Mouse (Mus musculus) T-helper 2 cell (primary cell): Measurements from ENCODE around the gene Scarb2.
"Not testable (repeated sequence)": the region's sequence is repeated elsewhere in the genome, so short reads cannot be mapped to it uniquely, and the experiment has no call there.

Source experiments
- in situ Hi-C: fragments of 300-600 bp; cut with MboI, MseI; formaldehyde crosslinking; loops from one replicate; pipeline ENCODE4 v1.15.1; 2025; ENCODE audit warnings: high pct_unique_total_duplicates

Scarb2 gene

DNA sequence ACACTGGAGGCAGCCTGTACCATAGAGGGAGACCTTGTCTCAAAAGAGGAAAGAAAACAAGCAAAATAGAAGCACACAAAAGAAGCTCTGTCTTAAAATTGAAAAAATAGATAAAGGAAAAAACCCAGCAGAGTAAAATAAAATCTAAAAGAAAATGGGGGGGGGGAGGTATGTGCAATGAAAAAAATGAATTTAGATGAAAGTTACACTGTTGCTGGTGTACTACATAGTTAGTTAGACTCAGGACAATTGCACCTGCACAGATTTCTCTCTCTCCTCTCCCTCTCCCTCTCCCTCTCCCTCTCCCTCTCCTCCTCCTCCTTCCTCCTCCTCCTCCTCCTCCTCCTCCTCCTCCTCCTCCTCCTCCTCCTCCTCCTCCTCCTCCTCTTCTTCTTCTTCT is at the start of gene Scarb2:
TSS of gene Scarb2 (minus strand) at position 101 of the 400 bp plus-strand sequence.
- in situ Hi-C loops: loop anchor here (5.0 kb wide), 2 partner anchors 34 to 74 kb away; no protein-coding TSS in a partner anchor

DNA sequence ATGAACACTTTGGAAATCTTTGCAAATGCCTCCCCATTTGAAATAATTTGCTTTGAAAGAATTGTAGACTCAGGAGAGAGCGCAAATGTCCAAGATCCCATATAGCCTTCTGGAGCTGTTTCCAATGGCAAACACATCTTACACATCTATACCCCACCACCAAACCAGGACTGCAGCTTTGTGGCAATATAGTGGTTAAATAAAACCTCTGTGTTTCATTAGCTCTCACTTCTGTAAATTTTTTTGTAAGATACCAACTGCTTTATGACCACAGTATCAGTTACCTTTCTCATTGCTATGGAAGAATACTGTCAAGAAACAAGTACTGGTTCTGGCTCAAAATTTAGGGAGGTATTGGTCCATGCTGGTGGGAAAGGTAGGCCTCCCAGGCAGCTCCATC is 49.3 kb upstream of the Scarb2 start:
- in situ Hi-C loops: loop anchor here (5.0 to 25.0 kb wide), 2 partner anchors 89 to 1394 kb away; no protein-coding TSS in a partner anchor

DNA sequence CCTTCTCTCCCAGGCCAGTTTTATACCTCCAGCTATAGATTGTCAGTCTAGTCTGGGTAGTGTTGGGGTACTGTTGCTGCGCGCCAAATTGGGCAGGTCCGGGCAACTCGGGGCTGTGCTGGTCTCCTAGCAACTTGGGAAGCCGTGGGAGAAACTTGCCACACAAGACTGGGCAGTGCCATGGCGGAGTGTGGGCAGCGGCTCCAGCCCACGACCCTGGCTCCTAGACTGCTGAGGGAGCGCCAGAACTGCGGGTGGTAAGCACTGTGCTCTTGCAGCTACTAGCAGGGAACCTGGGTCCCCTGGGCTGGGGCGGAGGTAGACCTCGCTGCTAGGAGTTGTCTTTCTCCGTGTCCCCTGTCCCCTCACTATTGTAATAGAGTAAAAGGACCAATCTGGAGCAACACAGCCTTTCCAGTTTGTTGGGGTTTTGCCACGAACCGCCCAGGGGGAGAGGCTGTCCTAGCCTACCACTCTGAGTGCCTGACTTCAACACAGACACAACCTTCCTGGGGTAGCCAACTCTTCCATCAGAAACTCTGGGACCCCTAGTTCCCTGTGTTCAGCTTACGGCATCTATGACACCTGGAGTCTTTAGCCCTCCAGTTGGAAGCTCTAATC is 48.4 kb upstream of the Scarb2 start, which contains the start of gene Fam47e:
TSS of gene Fam47e (plus strand) at position 179 of the 621 bp plus-strand sequence.
- in situ Hi-C loops: loop anchor here (5.0 to 25.0 kb wide), 2 partner anchors 88 to 1393 kb away; no protein-coding TSS in a partner anchor

DNA sequence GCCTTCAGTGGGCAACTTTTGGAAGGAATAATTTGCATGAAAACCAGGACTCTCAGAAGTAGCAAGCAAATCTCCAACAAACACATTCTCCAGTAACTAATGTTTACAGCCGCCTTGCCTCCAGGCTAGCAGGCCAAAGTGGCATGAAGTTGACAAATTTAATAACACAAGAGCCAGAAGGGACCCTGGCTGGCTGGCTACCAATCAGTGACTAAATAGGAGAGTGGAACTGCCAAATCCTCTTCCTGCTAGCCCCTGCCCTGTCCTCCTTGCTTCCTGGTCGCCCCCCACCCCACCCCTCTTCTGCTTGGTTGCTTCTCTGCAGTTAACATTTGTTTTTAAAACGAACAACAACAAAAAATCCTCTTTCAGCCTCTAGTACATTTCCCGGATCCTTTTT is 47.8 kb upstream of the Scarb2 start:
- in situ Hi-C loops: loop anchor here (25.0 kb wide), 1 partner anchor 1392 kb away; no protein-coding TSS in a partner anchor

DNA sequence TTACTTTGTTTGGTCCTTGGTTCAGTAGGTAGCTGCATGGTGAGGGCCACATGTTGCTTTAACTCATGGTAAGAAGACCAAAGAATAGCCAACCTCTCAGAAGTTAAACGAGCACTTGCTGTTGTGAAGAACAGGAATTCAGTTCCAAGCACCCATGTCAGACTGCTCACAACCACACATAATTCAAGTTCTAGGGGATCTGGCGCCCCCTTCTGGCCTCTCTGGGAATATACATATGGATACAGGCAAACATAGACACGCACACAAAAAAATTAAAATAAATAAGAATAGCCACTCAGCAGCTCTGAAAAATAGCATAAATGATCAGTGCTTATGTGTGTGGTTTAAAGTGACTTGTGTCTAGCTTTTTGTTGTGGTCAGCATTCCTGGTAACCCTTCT is 47.3 kb upstream of the Scarb2 start:
- in situ Hi-C loops: loop anchor here (25.0 kb wide), 1 partner anchor 1392 kb away; no protein-coding TSS in a partner anchor

DNA sequence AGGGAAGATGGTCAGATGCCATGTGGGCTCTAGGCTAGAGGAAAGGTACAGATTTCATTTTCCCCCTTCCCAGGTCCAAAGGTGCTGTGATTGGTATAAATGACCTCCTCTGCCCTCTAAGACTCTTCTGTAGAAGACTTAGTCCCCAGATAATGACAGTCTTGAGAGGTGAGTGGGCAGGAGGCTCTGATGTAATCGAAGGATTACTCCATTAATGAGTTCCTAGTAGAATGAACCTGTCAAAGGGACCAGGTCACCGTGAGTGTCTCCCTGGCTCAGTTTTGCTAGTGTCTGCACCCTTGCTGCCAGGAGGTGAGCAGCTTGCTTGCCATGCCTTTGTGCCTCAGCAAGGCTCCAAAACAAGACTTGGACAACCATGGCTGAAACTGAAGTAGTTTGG is 46.0 kb upstream of the Scarb2 start:
- in situ Hi-C loops: loop anchor here (25.0 kb wide), 1 partner anchor 1390 kb away; no protein-coding TSS in a partner anchor

DNA sequence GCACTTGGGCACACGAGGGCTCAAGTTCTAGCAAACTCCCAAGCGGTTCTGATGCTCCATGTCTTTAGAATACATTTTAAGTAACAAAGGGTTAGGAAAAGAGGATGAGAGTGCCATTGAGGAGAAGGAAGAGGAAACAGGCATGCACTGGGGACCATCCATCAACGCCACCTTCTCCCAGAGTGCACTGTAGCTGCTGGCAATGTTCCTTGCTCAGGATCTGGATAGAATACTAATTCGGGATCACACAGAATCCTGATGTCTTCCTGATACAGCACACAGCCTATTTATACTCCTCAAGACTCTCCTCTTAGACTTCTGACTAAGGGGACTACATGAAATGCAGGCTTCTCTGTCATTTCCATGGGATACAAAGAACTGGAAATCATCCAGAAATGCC is 33.1 kb upstream of the Scarb2 start:
- in situ Hi-C loops: no loop called here

DNA sequence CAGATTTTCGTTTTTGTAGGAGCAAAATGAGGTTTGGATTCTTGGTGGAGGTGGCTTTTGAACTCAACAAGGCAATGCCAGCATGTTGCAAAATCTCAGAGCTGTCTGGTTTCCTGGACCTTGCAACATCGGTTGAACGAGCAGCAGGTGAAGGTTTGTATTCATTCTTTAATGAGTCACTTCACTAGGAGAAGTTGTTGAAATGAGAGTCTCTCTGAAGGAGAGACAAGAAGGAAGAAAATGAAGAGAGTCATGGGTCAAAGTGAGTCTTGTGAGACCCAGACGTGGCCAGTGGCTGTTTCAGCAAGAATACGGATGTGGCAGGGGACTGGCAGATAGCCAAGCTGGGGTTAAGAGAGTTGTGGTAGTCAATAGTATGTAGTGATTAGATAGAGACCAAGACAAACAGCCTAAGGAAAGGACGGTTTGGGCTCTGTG is 18.2 kb upstream of the Scarb2 start:
- in situ Hi-C loops: no loop called here

DNA sequence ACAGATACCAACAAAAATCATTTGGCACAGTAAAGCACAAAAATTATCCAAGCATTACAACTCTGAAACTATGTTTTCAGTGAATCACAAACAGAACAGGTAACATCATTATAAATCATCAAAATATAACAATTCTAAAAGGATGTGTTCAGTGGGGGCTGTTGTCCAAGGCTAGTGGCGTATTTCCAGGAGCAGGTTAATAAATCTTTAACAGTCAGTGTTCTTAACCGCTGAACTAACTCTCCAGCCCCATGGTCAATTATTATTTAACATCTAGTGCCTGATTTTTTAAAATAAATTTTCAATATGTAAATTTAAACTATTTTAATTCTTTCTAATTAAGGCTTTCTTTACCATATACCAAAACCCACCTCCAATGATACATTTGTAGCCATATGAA is 14.5 kb upstream of the Scarb2 start:
- in situ Hi-C loops: not testable (repeated sequence)

DNA sequence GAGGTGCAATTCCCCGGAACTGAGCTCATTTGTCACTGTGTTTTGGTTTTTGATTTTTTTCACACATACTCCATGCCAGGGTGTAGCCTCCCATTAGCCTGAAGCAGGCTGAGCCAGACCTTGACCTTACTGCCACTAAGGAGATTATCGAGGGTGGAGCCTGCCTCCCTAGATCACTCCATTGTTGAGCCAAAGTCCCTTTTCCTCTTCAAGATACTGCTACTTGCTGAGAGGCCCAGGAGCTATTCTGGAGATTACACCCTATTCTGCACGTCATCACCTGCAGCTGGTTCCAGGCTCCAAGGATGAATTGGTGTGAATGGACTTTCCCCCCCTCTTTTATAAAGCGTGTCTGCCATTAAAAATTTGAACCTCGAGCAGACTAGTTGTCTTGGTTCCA is 5.4 kb upstream of the Scarb2 start:
- in situ Hi-C loops: no loop called here

DNA sequence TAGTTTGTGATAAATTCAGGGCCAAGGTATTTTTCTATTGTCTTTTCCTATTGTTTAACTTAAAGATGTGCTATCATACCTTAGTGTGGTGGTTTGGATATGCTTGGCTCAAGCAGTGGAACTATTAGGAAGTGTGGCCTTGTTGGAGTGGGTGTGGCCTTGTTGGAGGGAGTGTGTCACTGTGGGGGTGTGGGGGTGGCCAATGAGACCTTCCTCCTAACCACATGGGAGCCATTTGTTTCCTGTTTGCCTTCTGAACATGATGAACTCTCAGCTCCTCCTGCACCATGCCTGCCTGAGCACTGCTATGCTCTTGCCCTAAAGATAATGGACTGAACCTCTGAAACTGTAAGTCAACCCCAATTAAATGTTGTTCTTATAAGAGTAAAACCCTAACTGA is 4.6 kb upstream of the Scarb2 start:
- in situ Hi-C loops: no loop called here

DNA sequence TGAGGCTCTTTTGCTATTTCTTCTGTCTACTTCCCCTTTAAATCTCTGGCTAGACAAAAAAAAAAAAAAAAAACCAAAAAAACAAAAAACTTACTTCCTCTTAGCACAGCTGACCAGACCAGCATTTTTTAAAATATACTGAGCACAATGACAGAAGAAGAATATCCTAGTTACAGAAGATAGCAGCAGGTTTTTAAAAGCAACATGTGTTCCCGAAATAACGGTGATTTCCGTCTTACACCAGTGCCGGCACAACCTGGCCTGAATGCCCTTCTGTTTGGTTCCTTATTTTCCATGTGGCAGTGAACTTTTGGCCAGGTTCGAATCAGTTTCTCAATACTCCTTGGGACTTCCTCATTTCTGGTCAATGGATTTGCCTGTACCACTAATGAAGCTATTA is 2.2 kb upstream of the Scarb2 start:
- in situ Hi-C loops: loop anchor here (5.0 kb wide), 2 partner anchors 37 to 77 kb away; no protein-coding TSS in a partner anchor

DNA sequence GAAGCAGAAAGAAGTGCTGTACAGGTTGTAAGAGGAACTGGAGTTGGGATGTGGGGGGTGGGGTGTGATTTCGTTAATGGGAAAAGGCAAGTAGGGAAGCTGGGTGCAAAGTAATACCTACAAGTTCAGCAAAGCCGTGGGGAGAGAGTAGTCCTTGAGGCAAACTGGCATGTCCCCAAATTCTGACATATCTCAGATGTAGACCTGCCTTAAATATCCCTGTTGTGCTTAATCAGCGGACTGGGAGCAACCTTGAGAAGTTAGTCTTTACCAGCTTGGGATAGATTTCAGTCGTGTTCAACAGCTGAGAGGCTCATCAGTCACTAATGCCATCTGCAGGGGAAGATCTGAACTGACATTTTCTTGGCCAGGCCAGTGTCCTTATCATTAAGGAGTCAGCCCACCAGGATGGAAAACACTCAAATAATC is 318 bp downstream of the Scarb2 start:
- in situ Hi-C loops: loop anchor here (5.0 kb wide), 2 partner anchors 34 to 74 kb away; no protein-coding TSS in a partner anchor

DNA sequence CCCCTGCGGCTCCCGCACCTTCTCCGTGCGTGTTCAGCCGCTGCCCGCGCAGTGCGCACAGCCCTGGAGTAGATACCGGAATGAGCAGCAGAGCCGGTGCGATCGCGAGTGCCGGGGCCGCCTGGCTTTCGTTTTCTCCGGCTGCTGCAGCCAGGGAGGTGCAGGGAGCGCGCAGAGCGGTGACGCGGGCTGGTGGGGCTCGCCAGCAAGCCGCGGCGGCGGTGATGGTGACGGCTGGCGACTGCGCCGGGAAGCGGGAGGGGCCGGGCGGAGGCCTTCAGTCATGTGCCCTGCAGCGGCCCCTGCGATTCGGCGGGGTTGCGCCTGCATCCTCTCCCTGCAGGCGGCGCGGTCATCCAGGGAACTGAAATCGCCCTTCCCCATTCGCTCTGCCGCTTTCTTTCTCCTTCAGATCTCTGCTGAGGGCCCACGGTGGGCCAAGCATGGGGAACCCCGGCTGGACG is 1.2 kb downstream of the Scarb2 start:
- in situ Hi-C loops: loop anchor here (5.0 kb wide), 2 partner anchors 33 to 73 kb away; no protein-coding TSS in a partner anchor

DNA sequence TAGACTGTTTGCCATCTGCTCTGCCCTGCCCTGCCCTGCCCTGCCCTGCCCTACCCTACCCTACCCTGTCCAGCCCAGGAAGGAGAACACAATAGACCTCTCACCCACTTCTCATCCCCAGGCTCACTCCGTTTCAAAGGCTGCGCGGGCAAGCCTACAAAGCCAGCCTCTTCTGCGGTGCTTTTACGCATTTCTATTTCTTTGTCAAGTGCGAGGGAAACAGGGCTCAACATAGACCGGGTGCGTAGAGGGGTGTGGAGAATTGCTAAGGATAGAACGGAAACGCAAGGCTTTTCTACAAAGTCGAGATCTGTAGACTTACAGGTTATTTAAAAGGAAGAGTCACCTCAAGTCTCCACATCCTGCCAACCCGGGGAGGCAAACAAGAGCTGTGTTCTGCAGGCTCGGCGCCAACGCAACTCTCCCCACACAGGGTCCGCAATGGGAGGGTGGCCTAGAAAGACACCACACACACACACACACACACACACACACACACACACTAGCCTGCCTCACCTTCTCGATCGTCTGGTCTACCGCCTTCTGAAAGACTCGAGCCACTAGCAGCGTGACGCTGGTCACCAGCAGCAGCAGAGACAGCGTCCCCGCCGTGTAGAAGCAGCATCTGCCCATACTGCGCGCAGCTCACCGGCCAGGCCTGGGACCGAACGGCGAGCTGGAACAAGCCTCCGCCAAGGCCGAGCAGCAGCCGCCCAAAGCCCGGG is 1.8 kb downstream of the Scarb2 start:
- in situ Hi-C loops: loop anchor here (5.0 kb wide), 2 partner anchors 33 to 73 kb away; no protein-coding TSS in a partner anchor

DNA sequence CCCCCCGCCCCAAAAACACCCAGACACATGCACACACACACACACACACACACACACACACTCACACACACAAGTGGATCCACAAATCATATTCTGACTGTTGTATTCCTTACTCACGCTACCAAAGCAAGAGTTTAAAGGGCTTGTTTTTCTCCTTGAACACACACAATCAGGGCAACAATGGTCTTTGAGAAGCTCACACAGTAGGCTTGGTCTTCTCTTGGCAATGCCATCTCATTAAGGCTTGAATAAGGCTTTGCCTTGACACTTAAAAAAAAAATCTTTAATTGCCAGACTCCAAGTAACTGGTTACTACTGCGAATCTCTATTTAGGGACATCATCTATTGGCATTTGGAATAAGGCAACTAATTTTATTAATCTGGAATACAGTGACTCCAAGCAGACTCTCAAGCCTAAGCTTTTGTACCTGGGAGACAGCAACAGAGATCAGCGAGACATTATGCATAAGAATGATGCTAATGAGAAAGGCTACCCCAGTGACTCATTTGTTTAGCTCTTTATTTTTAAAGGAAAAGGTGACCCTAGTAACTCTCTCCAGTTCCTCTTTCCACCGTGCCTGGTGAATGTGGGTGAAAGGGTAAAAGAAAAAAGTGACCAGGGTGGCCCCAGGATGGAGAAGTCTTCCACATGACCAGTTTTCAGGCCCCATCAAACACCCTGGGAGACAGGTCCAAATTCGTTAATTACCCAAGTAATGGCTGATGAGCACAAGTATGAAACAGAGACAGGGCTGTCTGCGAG is 2.6 kb downstream of the Scarb2 start:
- in situ Hi-C loops: no loop called here

DNA sequence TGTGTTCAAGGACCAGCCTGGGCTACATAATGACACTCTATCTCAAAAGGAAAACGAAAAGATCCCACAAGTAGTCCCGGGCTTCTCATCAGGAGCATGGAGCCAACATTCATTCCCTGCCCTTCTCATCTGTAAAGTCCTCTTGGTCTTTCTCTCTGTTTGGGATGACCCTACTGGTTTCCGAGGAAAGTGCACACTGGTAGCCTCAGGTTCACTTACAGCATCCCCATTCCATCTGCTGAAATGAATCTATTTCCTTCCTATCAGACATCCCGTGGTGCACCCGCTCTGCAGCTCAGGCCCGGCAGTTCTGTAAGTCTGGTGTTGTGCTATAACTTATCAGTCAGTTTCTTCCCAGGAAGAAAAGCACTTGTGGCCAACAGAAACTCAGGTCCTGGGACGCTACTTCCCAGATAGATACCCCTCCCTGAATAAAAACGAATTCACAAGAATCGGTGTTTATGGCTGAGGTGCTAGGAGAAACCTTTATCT is 3.2 kb downstream of the Scarb2 start:
- in situ Hi-C loops: no loop called here

DNA sequence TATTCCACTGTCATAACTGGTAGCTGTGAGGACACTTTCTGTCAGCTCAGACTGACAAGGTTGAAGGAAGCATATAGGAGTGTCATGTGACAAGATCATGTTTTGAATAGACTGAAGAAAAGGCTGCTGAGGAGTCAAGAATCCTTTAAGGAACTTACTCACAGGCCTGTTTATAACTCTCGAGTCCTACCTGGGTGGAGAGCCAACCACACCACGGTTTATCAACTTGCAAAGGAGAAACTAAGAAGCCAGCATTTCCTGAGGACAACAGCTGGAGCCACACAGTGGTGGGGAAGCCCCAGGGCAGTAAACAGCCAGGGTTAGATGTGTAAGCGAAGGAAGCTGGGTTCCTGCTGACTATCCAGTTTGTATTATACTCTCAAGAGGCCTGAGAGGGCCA is 7.3 kb downstream of the Scarb2 start:
- in situ Hi-C loops: no loop called here

DNA sequence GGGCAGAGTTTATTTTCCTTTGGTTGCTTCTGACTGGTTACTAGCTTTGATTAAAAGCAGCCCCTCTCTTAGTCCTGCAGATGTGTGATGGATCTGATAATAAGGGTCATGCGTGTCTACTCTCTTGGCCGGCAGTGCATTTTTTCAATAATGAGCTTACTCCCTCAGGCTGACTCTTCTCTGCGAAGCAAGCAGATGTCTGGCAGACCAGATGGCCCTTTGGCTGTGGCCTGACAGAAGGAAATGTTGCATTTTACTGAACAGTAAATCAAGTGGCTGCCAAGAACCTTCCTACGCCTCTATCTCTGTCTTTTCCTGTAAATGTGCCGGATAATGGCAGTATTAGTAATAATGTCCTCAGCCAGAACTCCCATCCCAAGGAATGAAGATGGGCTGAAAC is 8.0 kb downstream of the Scarb2 start:
- in situ Hi-C loops: no loop called here

DNA sequence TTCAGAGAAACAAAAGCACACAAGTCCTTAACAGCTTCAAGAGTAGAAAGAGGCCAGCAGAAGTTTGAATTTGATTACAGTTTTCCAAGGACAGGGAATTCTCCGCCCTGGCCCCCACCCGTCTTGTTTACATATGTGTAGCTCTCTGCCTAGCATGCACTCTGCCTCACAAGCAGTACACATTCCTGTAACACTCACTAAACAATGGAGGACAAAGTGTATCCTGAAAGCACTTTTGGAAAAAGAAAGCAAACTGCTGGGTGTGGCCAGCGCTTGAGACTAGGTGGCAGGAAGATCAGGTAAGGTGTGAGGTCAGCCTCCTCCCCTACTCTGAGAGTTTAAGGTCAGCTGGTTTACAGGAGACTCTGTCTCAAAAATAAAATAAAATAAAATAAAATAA is 8.4 kb downstream of the Scarb2 start:
- in situ Hi-C loops: no loop called here

DNA sequence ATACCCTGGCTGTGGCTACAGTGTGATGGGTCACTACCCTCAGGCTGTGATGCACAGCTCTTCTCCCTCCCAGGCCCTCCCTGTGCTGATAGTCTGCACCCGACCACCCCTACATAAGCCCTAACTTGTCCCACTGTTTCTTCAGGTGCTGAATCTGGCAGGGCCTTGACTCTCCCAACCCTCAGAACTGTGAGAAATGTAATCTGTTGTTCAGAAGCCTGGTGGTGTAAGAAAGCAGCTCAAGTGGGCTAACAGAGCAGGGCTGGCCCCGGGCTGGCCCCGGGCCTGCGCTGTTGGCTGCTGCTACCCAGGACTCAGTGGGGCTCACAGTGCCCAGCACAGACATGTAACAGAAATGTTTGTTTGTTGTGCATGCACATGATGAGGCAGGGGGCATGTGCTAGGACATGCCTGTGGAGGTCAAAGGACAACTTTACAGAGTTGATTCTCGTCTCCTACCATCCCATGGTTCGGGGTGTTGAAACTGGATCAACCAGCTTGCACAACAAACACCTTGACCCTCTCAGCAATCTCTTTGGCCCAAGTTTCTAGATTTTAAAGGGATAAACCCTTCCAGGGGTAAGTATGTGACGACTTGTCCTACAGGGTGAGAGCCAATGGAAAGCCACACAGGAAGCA is 10.7 kb downstream of the Scarb2 start:
- in situ Hi-C loops: no loop called here
